Mouse (Mus musculus) forebrain, embryonic 15.5 days (tissue): ENCODE measurements around the gene Zfp771. TPM values are rescaled to one million over a fixed set of nuclear protein-coding genes. Genes with fewer than 3 reads are reported as not detected.

Source experiments
- ATAC-seq: fragments of 200-750 bp; cut with Nextera tagmentation; replicated peaks from 2 replicates; pipeline ENCODE4 v1.8.0; 2017; ENCODE audit warnings: mild to moderate bottlenecking, moderate TSS enrichment, moderate library complexity
- H3K27ac ChIP-seq: fragments of 300-500 bp; sonication (generic); replicated peaks from 2 replicates; pipeline ENCODE4 v1.5.1; 2015; ENCODE audit warnings: mild to moderate bottlenecking, inconsistent platforms
- H3K27me3 ChIP-seq: fragments of 300-500 bp; sonication (generic); 2 replicates; pipeline ENCODE4 v1.6.1; 2015; ENCODE audit warnings: inconsistent platforms
- H3K36me3 ChIP-seq: fragments of 300-500 bp; sonication (generic); 2 replicates; pipeline ENCODE4 v1.6.1; 2015; ENCODE audit warnings: mild to moderate bottlenecking, inconsistent platforms
- H3K4me1 ChIP-seq: fragments of 300-500 bp; sonication (generic); 2 replicates; pipeline ENCODE4 v1.6.1; 2015; ENCODE audit warnings: inconsistent platforms
- H3K4me2 ChIP-seq: fragments of 300-500 bp; sonication (generic); replicated peaks from 2 replicates; pipeline ENCODE4 v1.6.1; 2015; ENCODE audit warnings: mild to moderate bottlenecking, inconsistent platforms
- H3K4me3 ChIP-seq: fragments of 300-500 bp; sonication (generic); 2 replicates; pipeline ENCODE4 v1.5.1; 2015; ENCODE audit warnings: mild to moderate bottlenecking, inconsistent platforms
- H3K9ac ChIP-seq: fragments of 300-500 bp; sonication (generic); replicated peaks from 2 replicates; pipeline ENCODE4 v1.6.1; 2015; ENCODE audit warnings: mild to moderate bottlenecking, inconsistent platforms
- H3K9me3 ChIP-seq: fragments of 300-500 bp; sonication (generic); 2 replicates; pipeline ENCODE4 v1.6.1; 2016; ENCODE audit warnings: inconsistent platforms
- WGBS: fragments of 180-500 bp; shearing (Covaris S2); methylation state at CpG from one replicate; pipeline ENCODE4 v1.1.7; 2015; ENCODE audit warnings: mixed read lengths; 5-methylcytosine and 5-hydroxymethylcytosine counted together
- polyA plus RNA-seq: library from polyadenylated mRNA; unstranded; fragments of >200 nt; fragmentation: Nextera tagmentation; extraction: Ambion mirVana; gene quantifications from 2 replicates; pipeline ENCODE4 v1.2.1, GENCODE M21; 2015

The Zfp771 gene
- polyA plus RNA-seq, 1 experiment from 2014 or later = 65.2 TPM

- H3K27ac ChIP-seq = no peak overlapping the region
- no peaks in the 10 kb centered on the region for H3K27me3 ChIP-seq
- H3K9ac ChIP-seq = no peak overlapping the region
- no peaks in the 10 kb centered on the region for H3K36me3 ChIP-seq
- H3K4me2 ChIP-seq = no peak overlapping the region
- no peak overlapping the region for H3K4me3 ChIP-seq
- no peak for ATAC-seq
- WGBS = 75% methylated on average over 5 of the region's 5 CpGs
- peaks cover 26% of the 10 kb centered on the region for H3K4me1 ChIP-seq
- H3K9me3 ChIP-seq = no peaks in the 10 kb centered on the region
These were observed 32.9 kb upstream of the Zfp771 start for GRCm38 (mm10) chr7:127211014-127211745.

GRCm38 (mm10) chr7:127212432-127213250, 31.4 kb upstream of the Zfp771 start:
- peaks cover 12% of the 10 kb centered on the region for H3K4me1 ChIP-seq
- no peak overlapping the region for H3K27ac ChIP-seq
- no peak for ATAC-seq
- no peaks in the 10 kb centered on the region for H3K27me3 ChIP-seq
- no peak overlapping the region for H3K9ac ChIP-seq
- no peak overlapping the region for H3K4me3 ChIP-seq
- no peak overlapping the region for H3K4me2 ChIP-seq
- no peaks in the 10 kb centered on the region for H3K36me3 ChIP-seq
- 93% methylated on average over 12 of the region's 12 CpGs for WGBS
- H3K9me3 ChIP-seq = no peaks in the 10 kb centered on the region

- Histone ChIP-seq H3K4me1 (peaks cover 11% of the 10 kb centered on the region), H3K9me3 (no peaks in the 10 kb centered on the region), H3K9ac (no peak overlapping the region), H3K27ac (no peak overlapping the region), H3K4me2 (no peak overlapping the region), H3K4me3 (no peak overlapping the region), H3K27me3 (no peaks in the 10 kb centered on the region), H3K36me3 (no peaks in the 10 kb centered on the region)
- ATAC-seq = no peak
- WGBS = 34% methylated on average over 7 of the region's 7 CpGs
These were observed 30.6 kb upstream of the Zfp771 start for GRCm38 (mm10) chr7:127213485-127213884.

GRCm38 (mm10) chr7:127213930-127214329, 30.1 kb upstream of the Zfp771 start:
- ATAC-seq = no peak
- Histone ChIP-seq H3K4me2 (no peak overlapping the region), H3K9me3 (no peaks in the 10 kb centered on the region), H3K27ac (no peak overlapping the region), H3K36me3 (no peaks in the 10 kb centered on the region), H3K9ac (no peak overlapping the region), H3K27me3 (no peaks in the 10 kb centered on the region), H3K4me1 (peaks cover 11% of the 10 kb centered on the region), H3K4me3 (no peak overlapping the region)
- 58% methylated on average over 12 of the region's 12 CpGs for WGBS

GRCm38 (mm10) chr7:127214521-127214920, 29.6 kb upstream of the Zfp771 start:
- no peak overlapping the region for H3K4me3 ChIP-seq
- no peaks in the 10 kb centered on the region for H3K9me3 ChIP-seq
- no peak overlapping the region for H3K27ac ChIP-seq
- no peaks in the 10 kb centered on the region for H3K27me3 ChIP-seq
- H3K9ac ChIP-seq = no peak overlapping the region
- H3K4me1 ChIP-seq = peaks cover 7% of the 10 kb centered on the region
- H3K4me2 ChIP-seq = no peak overlapping the region
- WGBS = 39% methylated on average over 21 of the region's 21 CpGs
- no peak for ATAC-seq
- no peaks in the 10 kb centered on the region for H3K36me3 ChIP-seq

- Histone ChIP-seq H3K4me1 (peaks cover 3% of the 10 kb centered on the region; the same call in 1 of the 2 replicates), H3K9me3 (no peaks in the 10 kb centered on the region), H3K4me3 (peak overlapping the region; percentile 23), H3K9ac (no peak overlapping the region), H3K36me3 (no peaks in the 10 kb centered on the region), H3K4me2 (peak overlapping the region; percentile 37), H3K27me3 (no peaks in the 10 kb centered on the region), H3K27ac (no peak overlapping the region)
- WGBS = 27% methylated on average over 33 of the region's 33 CpGs
- ATAC-seq = 0 out of 2 replicates have a peak, but pooled peaks have one; percentile 29
These were observed 28.8 kb upstream of the Zfp771 start for GRCm38 (mm10) chr7:127214981-127215871.

- WGBS = 82% methylated on average over 5 of the region's 5 CpGs
- no peak overlapping the region for H3K4me3 ChIP-seq
- no peaks in the 10 kb centered on the region for H3K27me3 ChIP-seq
- H3K27ac ChIP-seq = no peak overlapping the region
- H3K9me3 ChIP-seq = no peaks in the 10 kb centered on the region
- ATAC-seq = no peak
- peaks cover 3% of the 10 kb centered on the region; the same call in 1 of the 2 replicates for H3K4me1 ChIP-seq
- no peak overlapping the region for H3K4me2 ChIP-seq
- H3K9ac ChIP-seq = no peak overlapping the region
- H3K36me3 ChIP-seq = no peaks in the 10 kb centered on the region
These were observed 27.8 kb upstream of the Zfp771 start for GRCm38 (mm10) chr7:127216307-127216706.

GRCm38 (mm10) chr7:127217475-127217874, 26.6 kb upstream of the Zfp771 start:
- Histone ChIP-seq H3K9ac (no peak overlapping the region), H3K4me2 (no peak overlapping the region), H3K36me3 (no peaks in the 10 kb centered on the region), H3K4me1 (peaks cover 3% of the 10 kb centered on the region; the same call in 1 of the 2 replicates), H3K27me3 (no peaks in the 10 kb centered on the region), H3K27ac (no peak overlapping the region), H3K9me3 (no peaks in the 10 kb centered on the region), H3K4me3 (no peak overlapping the region)
- no peak for ATAC-seq
- WGBS = 88% methylated on average over 6 of the region's 6 CpGs

- Histone ChIP-seq H3K9ac (no peak overlapping the region), H3K4me3 (no peak overlapping the region), H3K27me3 (no peaks in the 10 kb centered on the region), H3K27ac (no peak overlapping the region), H3K9me3 (no peaks in the 10 kb centered on the region), H3K36me3 (no peaks in the 10 kb centered on the region), H3K4me2 (no peak overlapping the region), H3K4me1 (peaks cover 3% of the 10 kb centered on the region; the same call in 1 of the 2 replicates)
- WGBS = 85% methylated on average over 10 of the region's 10 CpGs
- no peak for ATAC-seq
These were observed 26.0 kb upstream of the Zfp771 start for GRCm38 (mm10) chr7:127217901-127218642.

GRCm38 (mm10) chr7:127218670-127219069, 25.4 kb upstream of the Zfp771 start:
- Histone ChIP-seq H3K4me1 (peaks cover 3% of the 10 kb centered on the region; the same call in 1 of the 2 replicates), H3K27ac (no peak overlapping the region), H3K4me3 (no peak overlapping the region), H3K9ac (no peak overlapping the region), H3K27me3 (no peaks in the 10 kb centered on the region), H3K36me3 (no peaks in the 10 kb centered on the region), H3K4me2 (no peak overlapping the region), H3K9me3 (no peaks in the 10 kb centered on the region)
- no peak for ATAC-seq
- WGBS = 90% methylated on average over 4 of the region's 4 CpGs

- Histone ChIP-seq H3K36me3 (no peaks in the 10 kb centered on the region), H3K4me2 (no peak overlapping the region), H3K9me3 (no peaks in the 10 kb centered on the region), H3K27me3 (no peaks in the 10 kb centered on the region), H3K9ac (no peak overlapping the region), H3K4me3 (no peak overlapping the region), H3K4me1 (no peaks in the 10 kb centered on the region), H3K27ac (no peak overlapping the region)
- no peak for ATAC-seq
- WGBS = 87% methylated on average over 6 of the region's 6 CpGs
These were observed 23.6 kb upstream of the Zfp771 start for GRCm38 (mm10) chr7:127220440-127220839.
